25 mouse cellular contexts compared by ENCODE assay signal in the genomic region with DNA sequence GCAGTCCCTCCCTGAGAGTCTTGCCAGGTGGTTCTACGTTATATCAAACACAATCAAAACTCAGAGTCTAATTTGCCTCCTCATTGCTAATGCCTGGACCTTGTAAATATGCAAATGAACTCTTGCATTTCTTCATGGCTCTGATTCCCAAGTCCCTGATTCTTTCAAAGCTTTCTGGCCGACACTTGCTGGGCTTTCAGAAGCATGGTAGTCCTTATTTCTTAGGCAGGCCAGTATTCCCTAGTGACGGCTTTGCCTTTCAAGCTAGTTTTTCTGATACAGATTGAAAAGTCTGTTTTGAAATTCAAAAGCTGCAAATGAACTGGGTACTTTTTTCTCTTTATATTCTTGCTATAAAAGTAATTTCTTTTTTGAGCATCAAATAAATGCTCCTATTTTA.
DNase-seq lines count a peak whose midpoint lies in the region; ATAC-seq lines count a peak whose summit lies in the region.
"Had no signal": no experiment of that assay in that cellular context is flagged by ENCODE, and none has a peak within 500 bp of the region (broad histone marks: within the 10 kb centered on the region; RNA-seq: fewer than 3 reads in every experiment).

No protein-coding gene starts in this region.

- no peak overlapping the region for H3K4me2 ChIP-seq in forebrain, embryonic 14.5 days (ENCODE audit: low read length)
- H3K4me2 ChIP-seq in forebrain, embryonic 13.5 days: no peak overlapping the region
- no peak overlapping the region for H3K4me2 ChIP-seq in forebrain, embryonic 16.5 days (ENCODE audit: low read length)
- H3K4me2 ChIP-seq in hindbrain, embryonic 14.5 days (replicated peaks): no peak overlapping the region
- H3K4me2 ChIP-seq in midbrain, embryonic 13.5 days (replicated peaks): no peak overlapping the region
- H3K4me2 ChIP-seq in kidney, embryonic 14.5 days (replicated peaks; ENCODE audit: low read depth, low read length): no peak overlapping the region
- H3K4me2 ChIP-seq: embryonic facial prominence, embryonic 15.5 days; heart, embryonic 13.5 days; kidney, embryonic 15.5 days; limb, embryonic 13.5 days; liver, embryonic 13.5 days; lung, embryonic 14.5 days; stomach, embryonic 15.5 days had no signal

- intact Hi-C loops in gastrocnemius, postnatal 36 days (cut with DNase I): no loop called here

- H3K9ac ChIP-seq in forebrain, embryonic 14.5 days (ENCODE audit: low read length): no peak overlapping the region
- H3K9ac ChIP-seq in forebrain, embryonic 13.5 days: no peak overlapping the region
- H3K9ac ChIP-seq in forebrain, embryonic 16.5 days (replicated peaks; ENCODE audit: low read depth, low read length): no peak overlapping the region
- H3K9ac ChIP-seq in hindbrain, embryonic 14.5 days: no peak overlapping the region
- H3K9ac ChIP-seq in midbrain, embryonic 13.5 days (replicated peaks): no peak overlapping the region
- no peak overlapping the region for H3K9ac ChIP-seq in kidney, embryonic 14.5 days (ENCODE audit: low read depth, low read length)
- H3K9ac ChIP-seq: embryonic facial prominence, embryonic 15.5 days; heart, embryonic 13.5 days; kidney, embryonic 15.5 days; limb, embryonic 13.5 days; liver, embryonic 13.5 days; lung, embryonic 14.5 days; stomach, embryonic 15.5 days had no signal

- WGBS in forebrain, embryonic 14.5 days: 21% methylated on average over 3 of the region's 3 CpGs
- WGBS in forebrain, embryonic 13.5 days: 29% methylated on average over 3 of the region's 3 CpGs
- 21% methylated on average over 3 of the region's 3 CpGs for WGBS in forebrain, embryonic 16.5 days
- WGBS in hindbrain, embryonic 14.5 days: 23% methylated on average over 3 of the region's 3 CpGs
- 19% methylated on average over 3 of the region's 3 CpGs for WGBS in midbrain, embryonic 13.5 days
- WGBS in kidney, embryonic 14.5 days: 72% methylated on average over 3 of the region's 3 CpGs

- peak overlapping the region; percentile 10; the same call in 1 of the 2 replicates for H3K27ac ChIP-seq in forebrain, embryonic 14.5 days (ENCODE audit: low read depth, low read length)
- no peak overlapping the region for H3K27ac ChIP-seq in forebrain, embryonic 13.5 days
- H3K27ac ChIP-seq in forebrain, embryonic 16.5 days (ENCODE audit: low read length): no peak overlapping the region
- peak overlapping the region; percentile 73 for H3K27ac ChIP-seq in hindbrain, embryonic 14.5 days
- peak overlapping the region; percentile 78 for H3K27ac ChIP-seq in midbrain, embryonic 13.5 days
- no peak overlapping the region for H3K27ac ChIP-seq in kidney, embryonic 14.5 days (ENCODE audit: low read depth, low read length)
- H3K27ac ChIP-seq: embryonic facial prominence, embryonic 15.5 days; heart, embryonic 13.5 days; kidney, embryonic 15.5 days; limb, embryonic 13.5 days; liver, embryonic 13.5 days; stomach, embryonic 15.5 days had no signal

- no peaks in the 10 kb centered on the region for H3K9me3 ChIP-seq in forebrain, embryonic 14.5 days (replicated peaks; ENCODE audit: control insufficient read depth, low read length)
- H3K9me3 ChIP-seq in forebrain, embryonic 13.5 days (replicated peaks): no peaks in the 10 kb centered on the region
- H3K9me3 ChIP-seq in forebrain, embryonic 16.5 days (ENCODE audit: control insufficient read depth, low read length): no peaks in the 10 kb centered on the region
- no peaks in the 10 kb centered on the region for H3K9me3 ChIP-seq in hindbrain, embryonic 14.5 days (ENCODE audit: control insufficient read depth, low read length)
- peaks cover 3% of the 10 kb centered on the region; the same call in 1 of the 2 replicates for H3K9me3 ChIP-seq in midbrain, embryonic 13.5 days
- no peaks in the 10 kb centered on the region for H3K9me3 ChIP-seq in kidney, embryonic 14.5 days (ENCODE audit: control insufficient read depth, low read length)
- H3K9me3 ChIP-seq: embryonic facial prominence, embryonic 15.5 days; G1E; heart, embryonic 13.5 days; kidney, embryonic 15.5 days; limb, embryonic 13.5 days; liver, embryonic 13.5 days; stomach, embryonic 15.5 days had no signal

- peak; percentile 25 for DNase-seq in forebrain, embryonic 14.5 days (ENCODE audit: low spot score)
- peak; percentile 33 for DNase-seq in hindbrain, embryonic 14.5 days (ENCODE audit: low spot score)
- DNase-seq in frontal cortex, postnatal 14 days (ENCODE audit: low spot score in 2 of 2): no peak
- DNase-seq in gastrocnemius, postnatal 36 days: no peak
- DNase-seq: adrenal gland, postnatal 25 days; cerebellum, adult 11-12 months; cerebellum, postnatal 14 days; gastrocnemius, postnatal 10 days; heart, adult 18-20 months; liver, embryonic 13.5 days; lung, embryonic 14.5 days; lung, postnatal 36 days; right cerebral cortex, postnatal 25 days; thymus, adult 2 months had no signal

- no peaks in the 10 kb centered on the region for H3K36me3 ChIP-seq in forebrain, embryonic 14.5 days (ENCODE audit: control insufficient read depth, insufficient read depth, low read length)
- no peaks in the 10 kb centered on the region for H3K36me3 ChIP-seq in forebrain, embryonic 13.5 days (ENCODE audit: poor library complexity, severe bottlenecking)
- H3K36me3 ChIP-seq in forebrain, embryonic 16.5 days (ENCODE audit: control insufficient read depth, insufficient read depth): no peaks in the 10 kb centered on the region
- no peaks in the 10 kb centered on the region for H3K36me3 ChIP-seq in hindbrain, embryonic 14.5 days (replicated peaks; ENCODE audit: control insufficient read depth, insufficient read depth)
- H3K36me3 ChIP-seq in midbrain, embryonic 13.5 days: no peaks in the 10 kb centered on the region
- no peaks in the 10 kb centered on the region for H3K36me3 ChIP-seq in kidney, embryonic 14.5 days (ENCODE audit: control insufficient read depth, insufficient read depth, low read length)
- H3K36me3 ChIP-seq: embryonic facial prominence, embryonic 15.5 days; G1E; heart, embryonic 13.5 days; kidney, embryonic 15.5 days; limb, embryonic 13.5 days; liver, embryonic 13.5 days; stomach, embryonic 15.5 days had no signal

- H3K4me3 ChIP-seq in forebrain, embryonic 14.5 days (ENCODE audit: low read depth, low read length): no peak overlapping the region
- no peak overlapping the region for H3K4me3 ChIP-seq in forebrain, embryonic 13.5 days
- H3K4me3 ChIP-seq in forebrain, embryonic 16.5 days (replicated peaks; ENCODE audit: low read length): no peak overlapping the region
- H3K4me3 ChIP-seq in hindbrain, embryonic 14.5 days (replicated peaks; ENCODE audit: low read length): no peak overlapping the region
- no peak overlapping the region for H3K4me3 ChIP-seq in midbrain, embryonic 13.5 days (replicated peaks)
- H3K4me3 ChIP-seq in kidney, embryonic 14.5 days (ENCODE audit: low read length): no peak overlapping the region
- H3K4me3 ChIP-seq: embryonic facial prominence, embryonic 15.5 days; heart, embryonic 13.5 days; kidney, embryonic 15.5 days; limb, embryonic 13.5 days; liver, embryonic 13.5 days; stomach, embryonic 15.5 days had no signal

- ATAC-seq in forebrain, embryonic 14.5 days: 0 out of 2 replicates have a peak, but pooled peaks have one; percentile 22
- no peak for ATAC-seq in forebrain, embryonic 13.5 days
- peak; percentile 26; the same call in 1 of the 2 replicates for ATAC-seq in forebrain, embryonic 16.5 days
- no peak for ATAC-seq in hindbrain, embryonic 14.5 days (ENCODE audit: low FRiP score)
- ATAC-seq in midbrain, embryonic 13.5 days: no peak
- ATAC-seq in kidney, embryonic 14.5 days (ENCODE audit: low FRiP score, low TSS enrichment): no peak
- ATAC-seq: activated CD4-positive, CD25-positive, alpha-beta regulatory T cell, adult 4 months had no signal

- no peaks in the 10 kb centered on the region for H3K27me3 ChIP-seq in forebrain, embryonic 14.5 days (replicated peaks; ENCODE audit: control insufficient read depth, insufficient read depth, low read length)
- H3K27me3 ChIP-seq in forebrain, embryonic 13.5 days: no peaks in the 10 kb centered on the region
- H3K27me3 ChIP-seq in forebrain, embryonic 16.5 days (replicated peaks; ENCODE audit: control insufficient read depth, insufficient read depth, low read length): no peaks in the 10 kb centered on the region
- H3K27me3 ChIP-seq in hindbrain, embryonic 14.5 days (ENCODE audit: control insufficient read depth, insufficient read depth, low read length): no peaks in the 10 kb centered on the region
- H3K27me3 ChIP-seq in midbrain, embryonic 13.5 days: no peaks in the 10 kb centered on the region
- no peaks in the 10 kb centered on the region for H3K27me3 ChIP-seq in kidney, embryonic 14.5 days (ENCODE audit: control insufficient read depth, insufficient read depth, low read length)
- H3K27me3 ChIP-seq: embryonic facial prominence, embryonic 15.5 days; heart, embryonic 13.5 days; kidney, embryonic 15.5 days; limb, embryonic 13.5 days; liver, embryonic 13.5 days; stomach, embryonic 15.5 days had no signal

- H3K4me1 ChIP-seq in forebrain, embryonic 14.5 days (ENCODE audit: control insufficient read depth, insufficient read depth, low read length): peaks cover 12% of the 10 kb centered on the region; the same call in 1 of the 2 replicates
- peaks cover 21% of the 10 kb centered on the region for H3K4me1 ChIP-seq in forebrain, embryonic 13.5 days
- H3K4me1 ChIP-seq in forebrain, embryonic 16.5 days (replicated peaks; ENCODE audit: control insufficient read depth, insufficient read depth, low read length): peaks cover 9% of the 10 kb centered on the region
- H3K4me1 ChIP-seq in hindbrain, embryonic 14.5 days (replicated peaks; ENCODE audit: control insufficient read depth, insufficient read depth, low read length): peaks cover 26% of the 10 kb centered on the region
- peaks cover 34% of the 10 kb centered on the region for H3K4me1 ChIP-seq in midbrain, embryonic 13.5 days (replicated peaks)
- no peaks in the 10 kb centered on the region; the same call in 1 of the 2 replicates for H3K4me1 ChIP-seq in kidney, embryonic 14.5 days (ENCODE audit: control insufficient read depth, insufficient read depth, low read length)
- H3K4me1 ChIP-seq: embryonic facial prominence, embryonic 15.5 days; liver, embryonic 13.5 days; stomach, embryonic 15.5 days had no signal

Comparison
In these comparisons a context has a peak if more than half of its experiments do, and no peak if none do; other contexts are left out.
1. ATAC-seq: peak in forebrain, embryonic 14.5 days (single experiment) and forebrain, embryonic 16.5 days (single experiment); none in forebrain, embryonic 13.5 days (single experiment), hindbrain, embryonic 14.5 days (single experiment), midbrain, embryonic 13.5 days (single experiment) and kidney, embryonic 14.5 days (single experiment).
2. H3K27ac ChIP-seq: peak in forebrain, embryonic 14.5 days (single experiment), hindbrain, embryonic 14.5 days (single experiment) and midbrain, embryonic 13.5 days (single experiment); none in forebrain, embryonic 13.5 days (single experiment), forebrain, embryonic 16.5 days (single experiment) and kidney, embryonic 14.5 days (single experiment).
3. DNase-seq: peak in forebrain, embryonic 14.5 days (single experiment) and hindbrain, embryonic 14.5 days (single experiment); none in frontal cortex, postnatal 14 days (0 of 2) and gastrocnemius, postnatal 36 days (0 of 2).